Mouse (Mus musculus) testis, adult 2 months (tissue): ENCODE measurements around the gene Hist1h3g.

ENCODE experiments used
- CTCF ChIP-seq: fragments of 200-500 bp; IDR thresholded peaks from 2 replicates; pipeline ENCODE4 v1.5.1; 2012; ENCODE audit warnings: low read depth, mild to moderate bottlenecking, inconsistent platforms, low read length, moderate library complexity; ENCODE audit not compliant: control insufficient read depth, insufficient read depth, insufficient replicate concordance
- POLR2A ChIP-seq: fragments of 200-500 bp; IDR thresholded peaks from 2 replicates; pipeline ENCODE4 v1.6.1; 2012; ENCODE audit warnings: low read depth, mild to moderate bottlenecking, inconsistent platforms, low read length, moderate library complexity; ENCODE audit not compliant: control insufficient read depth

DNA sequence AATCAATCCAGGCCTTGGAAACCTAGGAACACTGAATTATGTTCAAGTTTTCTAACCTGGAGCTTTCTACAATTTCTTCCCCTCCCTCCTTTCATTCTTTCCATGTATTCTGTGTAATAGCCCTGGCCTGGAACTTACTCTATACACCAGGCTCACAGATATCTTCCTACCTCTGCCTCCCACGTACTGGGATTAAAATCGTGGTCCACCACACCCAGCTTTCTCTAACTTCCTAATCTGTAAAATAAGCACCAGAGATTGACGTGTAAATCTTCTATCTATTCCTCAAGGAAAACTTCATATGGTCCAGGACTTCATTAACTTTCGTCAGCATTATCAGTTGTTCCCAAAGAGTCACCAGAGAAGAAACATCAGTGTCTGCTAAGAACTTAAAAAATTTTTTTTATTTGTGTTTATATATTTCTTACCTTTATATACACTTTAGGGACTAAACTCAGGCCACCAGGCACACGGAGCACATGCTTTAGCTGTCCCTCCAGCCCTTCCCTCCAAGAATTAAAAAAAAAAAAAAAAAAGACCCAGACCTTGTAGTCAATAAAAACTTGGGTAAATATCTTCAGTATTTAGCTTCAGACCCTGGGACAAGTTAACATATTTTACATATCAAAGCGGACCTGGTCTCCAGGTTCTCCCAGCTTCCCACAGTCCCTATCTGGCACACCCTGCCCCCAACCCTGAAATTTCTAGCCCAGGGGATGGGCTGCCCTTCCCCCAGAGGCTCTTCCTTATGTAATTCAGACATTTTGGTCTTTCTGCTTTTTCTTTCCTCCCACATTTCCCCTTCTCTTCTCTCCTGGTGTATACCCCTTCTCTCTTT lies 47.2 kb downstream of the Hist1h3g start:
- TF ChIP-seq CTCF (no peak), POLR2A (no peak)
